12 mouse cellular contexts compared by ENCODE assay signal in the genomic region with DNA sequence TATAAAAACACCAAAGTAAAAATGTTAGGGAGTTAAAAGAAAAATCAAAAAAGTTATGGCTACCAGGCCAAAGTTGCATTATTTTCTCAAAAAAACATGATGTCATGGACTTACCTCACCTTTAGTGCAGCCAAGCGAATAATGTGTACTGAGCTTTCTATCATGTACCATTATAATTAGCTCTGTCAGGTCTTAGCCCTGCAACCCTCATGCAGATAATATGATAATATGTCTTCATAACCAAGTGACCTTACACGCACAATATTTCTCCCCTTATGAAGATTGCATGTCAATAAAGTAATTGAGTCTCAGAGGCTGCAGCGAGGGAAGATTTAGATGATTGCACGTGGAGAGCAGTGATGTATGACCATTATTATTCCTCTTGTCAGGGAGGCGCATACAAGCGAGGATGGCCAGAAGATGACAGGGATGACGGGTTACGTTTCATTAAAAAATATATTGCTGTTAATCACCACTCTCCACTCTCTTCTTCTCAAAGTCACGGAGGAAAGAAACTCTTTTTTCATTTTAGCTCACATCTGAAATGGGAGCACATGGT.
"Had no signal": no experiment of that assay in that cellular context is flagged by ENCODE, and none has a peak within 500 bp of the region (broad histone marks: within the 10 kb centered on the region; RNA-seq: fewer than 3 reads in every experiment).

No protein-coding gene starts in this region.

- ATAC-seq: liver, embryonic 12.5 days had no signal

- H3K27me3 ChIP-seq: intestine, embryonic 15.5 days; limb, embryonic 15.5 days; liver, embryonic 12.5 days had no signal

- H3K9me3 ChIP-seq: intestine, embryonic 15.5 days; limb, embryonic 15.5 days; liver, embryonic 12.5 days; midbrain, embryonic 10.5 days had no signal

- H3K27ac ChIP-seq: limb, embryonic 15.5 days; liver, embryonic 12.5 days; midbrain, embryonic 10.5 days had no signal

- H3K36me3 ChIP-seq: intestine, embryonic 15.5 days; limb, embryonic 15.5 days; liver, embryonic 12.5 days; midbrain, embryonic 10.5 days had no signal

- H3K4me3 ChIP-seq: intestine, embryonic 15.5 days; limb, embryonic 15.5 days; liver, embryonic 12.5 days; midbrain, embryonic 10.5 days; myocyte had no signal

- H3K4me2 ChIP-seq: intestine, embryonic 15.5 days; limb, embryonic 15.5 days; liver, embryonic 12.5 days; lung, embryonic 14.5 days had no signal

- H3K9ac ChIP-seq: intestine, embryonic 15.5 days; limb, embryonic 15.5 days; liver, embryonic 12.5 days; lung, embryonic 14.5 days had no signal

- H3K4me1 ChIP-seq: liver, embryonic 12.5 days had no signal

- DNase-seq: kidney, adult 8-10 months; kidney, postnatal 14 days; lung, postnatal 10 days; lung, postnatal 4 days; midbrain, embryonic 14.5 days; thymus, postnatal 4 days had no signal
